Comparison of ENCODE assay signal across 23 mouse cellular contexts in genomic region chr8:82382316-82382715, GRCm38 (mm10). TPM values are rescaled to one million over a fixed set of nuclear protein-coding genes. Genes with fewer than 3 reads are reported as not detected.
DNase-seq lines count a peak whose midpoint lies in the region; ATAC-seq and TF ChIP-seq lines count a peak whose summit lies in the region.
"Had no signal": no experiment of that assay in that cellular context is flagged by ENCODE, and none has a peak within 500 bp of the region (broad histone marks: within the 10 kb centered on the region; RNA-seq: fewer than 3 reads in every experiment).

No protein-coding gene starts in this region.

- H3K4me3 ChIP-seq in liver, adult 2 months (ENCODE audit: insufficient read depth, low read depth, low read length) = no peak overlapping the region
- no peak overlapping the region for H3K4me3 ChIP-seq in liver, embryonic 12.5 days
- no peak overlapping the region for H3K4me3 ChIP-seq in stomach, postnatal 0 days (ENCODE audit: low read depth, low read length)
- H3K4me3 ChIP-seq: embryonic facial prominence, embryonic 10.5 days; embryonic facial prominence, embryonic 12.5 days; forebrain, embryonic 13.5 days; forebrain, embryonic 15.5 days had no signal

- TF ChIP-seq POLR2A in liver, adult 2 months (IDR thresholded peaks at IDR 0.05; ENCODE audit: extremely low read depth, insufficient read depth, low read length) = no peak

- peaks cover 1% of the 10 kb centered on the region; the same call in 1 of the 2 replicates for H3K36me3 ChIP-seq in liver, adult 2 months (ENCODE audit: control insufficient read depth, insufficient read depth, low read length)
- no peaks in the 10 kb centered on the region for H3K36me3 ChIP-seq in liver, embryonic 12.5 days
- no peaks in the 10 kb centered on the region for H3K36me3 ChIP-seq in splenic B cell, adult 2 months (ENCODE audit: control insufficient read depth, insufficient read depth, low read length, poor library complexity, severe bottlenecking)
- H3K36me3 ChIP-seq in stomach, postnatal 0 days (ENCODE audit: control insufficient read depth, insufficient read depth, low read length) = no peaks in the 10 kb centered on the region
- H3K36me3 ChIP-seq: embryonic facial prominence, embryonic 10.5 days; embryonic facial prominence, embryonic 12.5 days; forebrain, embryonic 15.5 days had no signal

- no peaks in the 10 kb centered on the region; the same call in 1 of the 2 replicates for H3K79me2 ChIP-seq in liver, adult 2 months (ENCODE audit: control insufficient read depth, insufficient read depth, low read length)

- no peaks in the 10 kb centered on the region for H3K9me3 ChIP-seq in liver, embryonic 12.5 days (replicated peaks)
- H3K9me3 ChIP-seq in stomach, postnatal 0 days (ENCODE audit: control insufficient read depth, low read length) = no peaks in the 10 kb centered on the region
- H3K9me3 ChIP-seq: embryonic facial prominence, embryonic 10.5 days; embryonic facial prominence, embryonic 12.5 days; forebrain, embryonic 13.5 days; forebrain, embryonic 15.5 days had no signal

- no peak for TF ChIP-seq EP300 in stomach, postnatal 0 days (optimal IDR thresholded peaks at IDR 0.05)

- no peak for DNase-seq in liver, adult 2 months (ENCODE audit: extremely low read depth, low read depth, low spot score)
- DNase-seq in splenic B cell, adult 2 months (ENCODE audit: low read depth, low spot score) = peak; percentile 31
- no peak for DNase-seq in stomach, postnatal 0 days (ENCODE audit: low spot score)
- no peak for DNase-seq in embryo, embryonic 10 days (ENCODE audit: low spot score)
- no peak for DNase-seq in gastrocnemius, adult 8-10 months (ENCODE audit: low spot score in 2 of 2)
- DNase-seq: adrenal gland, adult 2 months; adrenal gland, postnatal 10 days; adrenal gland, postnatal 25 days; cerebellum, adult 11-12 months; cerebellum, adult 2 months; cerebellum, adult 9-10 months; cerebellum, postnatal 14 days; cerebellum, postnatal 36 days; forebrain, postnatal 0 days had no signal

- no peak for ATAC-seq in liver, embryonic 12.5 days
- peak; percentile 55 for ATAC-seq in granulocyte monocyte progenitor cell, adult 5-6 weeks (replicated peaks; ENCODE audit: poor library complexity, severe bottlenecking)
- ATAC-seq in megakaryocyte, adult 5-6 weeks (ENCODE audit: poor library complexity, severe bottlenecking) = peak; percentile 34
- no peak for ATAC-seq in stomach, postnatal 0 days (ENCODE audit: low FRiP score, low TSS enrichment)
- ATAC-seq: CD4-positive, CD25-positive, alpha-beta regulatory T cell, adult 4 months; forebrain, embryonic 13.5 days; forebrain, embryonic 15.5 days; forebrain, postnatal 0 days had no signal

- H3K9ac ChIP-seq in liver, adult 2 months (ENCODE audit: low read depth, low read length) = no peak overlapping the region
- H3K9ac ChIP-seq in liver, embryonic 12.5 days = no peak overlapping the region
- H3K9ac ChIP-seq in stomach, postnatal 0 days (ENCODE audit: low read length) = no peak overlapping the region
- H3K9ac ChIP-seq: embryonic facial prominence, embryonic 12.5 days; forebrain, embryonic 13.5 days; forebrain, embryonic 15.5 days; forebrain, postnatal 0 days had no signal

- no peak for TF ChIP-seq CTCF in liver, adult 2 months (IDR thresholded peaks at IDR 0.05; ENCODE audit: low read depth, low read length)
- TF ChIP-seq CTCF in stomach, postnatal 0 days (IDR thresholded peaks at IDR 0.05; ENCODE audit: low read depth) = no peak

- no peak overlapping the region for H3K4me2 ChIP-seq in liver, embryonic 12.5 days
- H3K4me2 ChIP-seq in stomach, postnatal 0 days (replicated peaks; ENCODE audit: low read depth) = no peak overlapping the region
- H3K4me2 ChIP-seq: embryonic facial prominence, embryonic 12.5 days; forebrain, embryonic 13.5 days; forebrain, embryonic 15.5 days had no signal

- WGBS in liver, adult 2 months = 75% methylated on average over 2 of the region's 2 CpGs
- WGBS in liver, embryonic 12.5 days (ENCODE audit: insufficient replicate concordance) = 33% methylated on average over 2 of the region's 2 CpGs
- WGBS in stomach, postnatal 0 days = 42% methylated on average over 2 of the region's 2 CpGs

- 0 out of 2 replicates have a peak overlapping the region, but pooled peaks have one; percentile 12 for H3K27ac ChIP-seq in liver, adult 2 months (replicated peaks; ENCODE audit: insufficient read depth, low read depth, low read length)
- no peak overlapping the region for H3K27ac ChIP-seq in liver, embryonic 12.5 days
- no peak overlapping the region for H3K27ac ChIP-seq in stomach, postnatal 0 days (replicated peaks)
- H3K27ac ChIP-seq: embryonic facial prominence, embryonic 10.5 days; embryonic facial prominence, embryonic 12.5 days; forebrain, embryonic 13.5 days; forebrain, embryonic 15.5 days had no signal

- H3K4me1 ChIP-seq in liver, adult 2 months (ENCODE audit: control insufficient read depth, insufficient read depth, low read length) = 0 out of 2 replicates have a peak, but pooled peaks cover 3% of the 10 kb centered on the region
- H3K4me1 ChIP-seq in liver, embryonic 12.5 days = peaks cover 14% of the 10 kb centered on the region
- H3K4me1 ChIP-seq in stomach, postnatal 0 days (replicated peaks; ENCODE audit: control insufficient read depth, insufficient read depth) = no peaks in the 10 kb centered on the region
- H3K4me1 ChIP-seq: embryonic facial prominence, embryonic 10.5 days; embryonic facial prominence, embryonic 12.5 days had no signal

- H3K27me3 ChIP-seq in liver, adult 2 months (ENCODE audit: control insufficient read depth, insufficient read depth, low read length) = no peaks in the 10 kb centered on the region
- no peaks in the 10 kb centered on the region for H3K27me3 ChIP-seq in liver, embryonic 12.5 days (replicated peaks)
- H3K27me3 ChIP-seq in splenic B cell, adult 2 months (ENCODE audit: control insufficient read depth, insufficient read depth, low read length, poor library complexity, severe bottlenecking) = no peaks in the 10 kb centered on the region
- H3K27me3 ChIP-seq in stomach, postnatal 0 days (ENCODE audit: control insufficient read depth, insufficient read depth, low read length) = no peaks in the 10 kb centered on the region
- H3K27me3 ChIP-seq: embryonic facial prominence, embryonic 12.5 days; forebrain, embryonic 13.5 days; forebrain, embryonic 15.5 days had no signal

RNA-seq across cellular contexts. Expression of gene Il15, which starts 20.7 kb away (rescaled TPM):
- total RNA-seq in liver, adult 2 months (2014; rRNA removed) = 4.2 and 7.0 TPM in 2 replicates
- 1.7 and 2.1 TPM in 2 replicates for polyA plus RNA-seq in liver, adult 2 months (2012; rRNA removed)
- 3.6 and 3.8 TPM in 2 replicates for polyA plus RNA-seq in liver, embryonic 12.5 days (2016; fragmentation: Nextera tagmentation; extraction: Ambion mirVana)
- total RNA-seq in granulocyte monocyte progenitor cell, adult 5-6 weeks (2014; fragmentation: Nextera tagmentation) = 26.7 and 47.4 TPM in 2 replicates
- total RNA-seq in granulocyte monocyte progenitor cell, adult 5-6 weeks (2017) = 18.5 and 20.7 TPM in 2 replicates
- total RNA-seq in megakaryocyte, adult 5-6 weeks (2015) = 40.8 and 54.4 TPM in 2 replicates
- total RNA-seq in megakaryocyte, adult 5-6 weeks (2017) = 28.6 and 40.5 TPM in 2 replicates
- polyA plus RNA-seq in stomach, postnatal 0 days (2015; fragmentation: Nextera tagmentation; extraction: Ambion mirVana) = 8.2 and 10.6 TPM in 2 replicates
- 10 to 100 TPM in 2 of 4 experiments, 1 to 10 TPM in 2; 5.9 to 16.7 (median 12.7) TPM for total RNA-seq in gastrocnemius, adult 8-10 months (2022)
- total RNA-seq: MEL had no signal

Comparison
In these comparisons a context has a peak if more than half of its experiments do, and no peak if none do; other contexts are left out.
1. ATAC-seq: peak in granulocyte monocyte progenitor cell, adult 5-6 weeks (single experiment) and megakaryocyte, adult 5-6 weeks (single experiment); none in liver, embryonic 12.5 days (single experiment) and stomach, postnatal 0 days (single experiment).